Mouse (Mus musculus) megakaryocyte, adult 5-6 weeks (primary cell): ENCODE measurements around the gene Cavin3. TPM values are rescaled to one million over a fixed set of nuclear protein-coding genes. Genes with fewer than 3 reads are reported as not detected.
"Not testable (repeated sequence)": the region's sequence is repeated elsewhere in the genome, so short reads cannot be mapped to it uniquely, and the experiment has no call there.

Experiments
- ATAC-seq: 2 replicates; pipeline ENCODE4 v1.8.0; 2016; ENCODE audit warnings: mild to moderate bottlenecking, inconsistent platforms; ENCODE audit not compliant: poor library complexity, severe bottlenecking
- total RNA-seq, 2 experiments: library from RNA; stranded (forward) in 1 of 2; stranded (reverse) in 1 of 2; fragments of 153-499, 151-499 nt in 1 of 2; fragments of 221-1000, 200-1000 nt in 1 of 2; gene quantifications; 2 replicates each; pipeline versions ENCODE4 v1.2.3 to v1.2.4; 2015 to 2017

The Cavin3 gene
- total RNA-seq, 2 experiments from 2014 or later = not detected

- ATAC-seq = no peak
Measured at GRCm38 (mm10) chr7:105480561-105481504, 1.3 kb downstream of the Cavin3 start.

GRCm38 (mm10) chr7:105480081-105480480, 2.0 kb downstream of the Cavin3 start:
- ATAC-seq = no peak

GRCm38 (mm10) chr7:105479232-105479631, 2.9 kb downstream of the Cavin3 start:
- ATAC-seq = no peak

GRCm38 (mm10) chr7:105478344-105478743, 3.8 kb downstream of the Cavin3 start:
- ATAC-seq = no peak

- ATAC-seq = peak; percentile 88
Measured at GRCm38 (mm10) chr7:105477841-105478240, 4.3 kb downstream of the Cavin3 start.

- no peak for ATAC-seq
Measured at GRCm38 (mm10) chr7:105477433-105477700, 4.7 kb downstream of the Cavin3 start.

GRCm38 (mm10) chr7:105476683-105477432, 5.2 kb downstream of the Cavin3 start:
- no peak for ATAC-seq

- no peak for ATAC-seq
Measured at GRCm38 (mm10) chr7:105475396-105475949, 6.6 kb downstream of the Cavin3 start.

GRCm38 (mm10) chr7:105474771-105475315, 7.3 kb downstream of the Cavin3 start:
- no peak for ATAC-seq

GRCm38 (mm10) chr7:105472607-105473006, 9.5 kb downstream of the Cavin3 start:
- ATAC-seq = no peak

GRCm38 (mm10) chr7:105465505-105465904, 16.6 kb downstream of the Cavin3 start:
- ATAC-seq = not testable (repeated sequence)

- ATAC-seq = no peak
Measured at GRCm38 (mm10) chr7:105458546-105458945, 23.6 kb downstream of the Cavin3 start.

GRCm38 (mm10) chr7:105453345-105453744, 28.8 kb downstream of the Cavin3 start:
- ATAC-seq = not testable (repeated sequence)

- no peak for ATAC-seq
Measured at GRCm38 (mm10) chr7:105445076-105445475, 37.0 kb downstream of the Cavin3 start.

- ATAC-seq = no peak
Measured at GRCm38 (mm10) chr7:105441426-105441825, 40.7 kb downstream of the Cavin3 start.

GRCm38 (mm10) chr7:105437979-105438772, 43.9 kb downstream of the Cavin3 start:
- ATAC-seq = no peak

GRCm38 (mm10) chr7:105434798-105435197, 47.3 kb downstream of the Cavin3 start:
- no peak for ATAC-seq

- ATAC-seq = no peak
Measured at GRCm38 (mm10) chr7:105433859-105434258, 48.2 kb downstream of the Cavin3 start.

- ATAC-seq = no peak
Measured at GRCm38 (mm10) chr7:105432058-105432457, 50.0 kb downstream of the Cavin3 start.
